Mouse (Mus musculus) forebrain, postnatal 0 days (tissue): ENCODE results near the gene Rps12. TPM values are rescaled to one million over a fixed set of nuclear protein-coding genes. Genes with fewer than 3 reads are reported as not detected.

Experiments used
- ATAC-seq: fragments of 200-750 bp; cut with Nextera tagmentation; 2 replicates; pipeline ENCODE4 v1.8.0; 2017; ENCODE audit warnings: mild to moderate bottlenecking, moderate library complexity
- DNase-seq: peaks from one replicate; pipeline ENCODE4 v3.0.0-alpha.2; 2015
- H3K27ac ChIP-seq: fragments of 300-500 bp; sonication (generic); 2 replicates; pipeline ENCODE4 v1.5.1; 2014; ENCODE audit warnings: low read depth, mild to moderate bottlenecking, antibody characterized with exemption, low read length, moderate library complexity, mixed read lengths
- H3K27me3 ChIP-seq: fragments of 300-500 bp; sonication (generic); 2 replicates; pipeline ENCODE4 v1.6.1; 2014; ENCODE audit warnings: mild to moderate bottlenecking, low read length, mixed read lengths; ENCODE audit not compliant: insufficient read depth
- H3K36me3 ChIP-seq: fragments of 300-500 bp; sonication (generic); 2 replicates; pipeline ENCODE4 v1.6.1; 2014; ENCODE audit warnings: mild to moderate bottlenecking, moderate library complexity; ENCODE audit not compliant: insufficient read depth
- H3K4me1 ChIP-seq: fragments of 300-500 bp; sonication (generic); 2 replicates; pipeline ENCODE4 v1.6.1; 2014; ENCODE audit warnings: antibody characterized with exemption; ENCODE audit not compliant: insufficient read depth
- H3K4me2 ChIP-seq: fragments of 300-500 bp; sonication (generic); 2 replicates; pipeline ENCODE4 v1.6.1; 2014; ENCODE audit warnings: low read depth, mild to moderate bottlenecking, moderate library complexity
- H3K4me3 ChIP-seq: fragments of 300-500 bp; sonication (generic); 2 replicates; pipeline ENCODE4 v1.5.1; 2014; ENCODE audit warnings: low read depth, low read length, mixed read lengths
- H3K9ac ChIP-seq: fragments of 300-500 bp; sonication (generic); 2 replicates; pipeline ENCODE4 v1.6.1; 2014; ENCODE audit warnings: mild to moderate bottlenecking
- H3K9me3 ChIP-seq: fragments of 300-500 bp; sonication (generic); 2 replicates; pipeline ENCODE4 v1.6.1; 2016; ENCODE audit warnings: low read length
- CTCF ChIP-seq: sonication (generic); IDR thresholded peaks from 2 replicates; pipeline ENCODE4 v1.5.1; 2016; ENCODE audit warnings: antibody characterized with exemption, control low read depth, low read depth
- WGBS: fragments of 180-500 bp; shearing (Covaris S2); extraction: QIAGEN DNeasy Blood & Tissue Kit; methylation state at CpG from one replicate; pipeline ENCODE4 v1.1.7; 2014; 5-methylcytosine and 5-hydroxymethylcytosine counted together
- polyA plus RNA-seq: library from polyadenylated mRNA; unstranded; fragments of >200 nt; fragmentation: Nextera tagmentation; extraction: Ambion mirVana; gene quantifications from 2 replicates; pipeline ENCODE4 v1.2.1, GENCODE M21; 2015
- total RNA-seq: library from RNA; depleted of rRNA; stranded (reverse); fragments of >200 nt; gene quantifications from 2 replicates; pipeline ENCODE4 v1.2.3, GENCODE M21; 2014

Gene Rps12
- total and polyA plus RNA-seq, 2 experiments from 2014 or later = 134 to 2,036 TPM

GRCm38 (mm10) chr10:23784121-23784520, 3.0 kb downstream of the Rps12 start:
- Histone ChIP-seq H3K27me3 (no peaks in the 10 kb centered on the region), H3K27ac (no peak overlapping the region), H3K4me3 (no peak overlapping the region), H3K9me3 (no peaks in the 10 kb centered on the region), H3K36me3 (peaks cover 24% of the 10 kb centered on the region), H3K4me1 (peaks cover 11% of the 10 kb centered on the region), H3K4me2 (no peak overlapping the region), H3K9ac (no peak overlapping the region)
- DNase-seq = no peak
- TF ChIP-seq CTCF = no peak
- ATAC-seq = no peak
- WGBS = 34% methylated on average over 2 of the region's 2 CpGs

GRCm38 (mm10) chr10:23783493-23783884, 3.6 kb downstream of the Rps12 start:
- TF ChIP-seq CTCF = no peak
- Histone ChIP-seq H3K36me3 (peaks cover 27% of the 10 kb centered on the region), H3K27ac (no peak overlapping the region), H3K4me2 (no peak overlapping the region), H3K4me3 (no peak overlapping the region), H3K4me1 (peaks cover 11% of the 10 kb centered on the region), H3K27me3 (no peaks in the 10 kb centered on the region), H3K9me3 (no peaks in the 10 kb centered on the region), H3K9ac (no peak overlapping the region)
- 31% methylated on average over 2 of the region's 2 CpGs for WGBS
- ATAC-seq (no peak), DNase-seq (no peak)

GRCm38 (mm10) chr10:23782855-23783492, 4.1 kb downstream of the Rps12 start:
- TF ChIP-seq CTCF = no peak
- Histone ChIP-seq H3K27ac (no peak overlapping the region), H3K9me3 (no peaks in the 10 kb centered on the region), H3K27me3 (no peaks in the 10 kb centered on the region), H3K36me3 (peaks cover 27% of the 10 kb centered on the region), H3K4me2 (no peak overlapping the region), H3K9ac (no peak overlapping the region), H3K4me1 (peaks cover 8% of the 10 kb centered on the region), H3K4me3 (no peak overlapping the region)
- WGBS = 29% methylated on average over 2 of the region's 2 CpGs
- DNase-seq = no peak
- no peak for ATAC-seq

- Histone ChIP-seq H3K4me1 (peaks cover 8% of the 10 kb centered on the region; the same call in 1 of the 2 replicates), H3K27me3 (no peaks in the 10 kb centered on the region), H3K9ac (no peak overlapping the region), H3K4me2 (no peak overlapping the region), H3K27ac (no peak overlapping the region), H3K9me3 (no peaks in the 10 kb centered on the region), H3K4me3 (no peak overlapping the region), H3K36me3 (peaks cover 27% of the 10 kb centered on the region)
- TF ChIP-seq CTCF = no peak
- 84% methylated on average over 11 of the region's 11 CpGs for WGBS
- ATAC-seq = no peak
- no peak for DNase-seq
These were observed 5.0 kb downstream of the Rps12 start for GRCm38 (mm10) chr10:23781760-23782735.

GRCm38 (mm10) chr10:23780539-23781275, 6.4 kb downstream of the Rps12 start:
- no peak overlapping the region for H3K9ac ChIP-seq
- TF ChIP-seq CTCF = no peak
- peaks cover 25% of the 10 kb centered on the region for H3K36me3 ChIP-seq
- H3K4me2 ChIP-seq = no peak overlapping the region
- H3K4me1 ChIP-seq = peaks cover 1% of the 10 kb centered on the region; the same call in 1 of the 2 replicates
- 84% methylated on average over 6 of the region's 6 CpGs for WGBS
- DNase-seq (no peak), ATAC-seq (no peak)
- no peak overlapping the region for H3K27ac ChIP-seq
- no peak overlapping the region for H3K4me3 ChIP-seq
- H3K9me3 ChIP-seq = no peaks in the 10 kb centered on the region
- no peaks in the 10 kb centered on the region for H3K27me3 ChIP-seq

GRCm38 (mm10) chr10:23777288-23777945, 9.7 kb downstream of the Rps12 start:
- no peak overlapping the region for H3K27ac ChIP-seq
- WGBS = 34% methylated on average over 5 of the region's 5 CpGs
- no peaks in the 10 kb centered on the region for H3K27me3 ChIP-seq
- H3K4me1 ChIP-seq = no peaks in the 10 kb centered on the region
- H3K9ac ChIP-seq = no peak overlapping the region
- DNase-seq (peak; percentile 59), ATAC-seq (peak; percentile 66)
- H3K4me2 ChIP-seq = no peak overlapping the region
- H3K9me3 ChIP-seq = no peaks in the 10 kb centered on the region
- H3K36me3 ChIP-seq = peaks cover 5% of the 10 kb centered on the region; the same call in 1 of the 2 replicates
- no peak overlapping the region for H3K4me3 ChIP-seq
- TF ChIP-seq CTCF = peak; percentile 66
